Mouse (Mus musculus): ENCODE results near the gene Clca3a1.

DNA sequence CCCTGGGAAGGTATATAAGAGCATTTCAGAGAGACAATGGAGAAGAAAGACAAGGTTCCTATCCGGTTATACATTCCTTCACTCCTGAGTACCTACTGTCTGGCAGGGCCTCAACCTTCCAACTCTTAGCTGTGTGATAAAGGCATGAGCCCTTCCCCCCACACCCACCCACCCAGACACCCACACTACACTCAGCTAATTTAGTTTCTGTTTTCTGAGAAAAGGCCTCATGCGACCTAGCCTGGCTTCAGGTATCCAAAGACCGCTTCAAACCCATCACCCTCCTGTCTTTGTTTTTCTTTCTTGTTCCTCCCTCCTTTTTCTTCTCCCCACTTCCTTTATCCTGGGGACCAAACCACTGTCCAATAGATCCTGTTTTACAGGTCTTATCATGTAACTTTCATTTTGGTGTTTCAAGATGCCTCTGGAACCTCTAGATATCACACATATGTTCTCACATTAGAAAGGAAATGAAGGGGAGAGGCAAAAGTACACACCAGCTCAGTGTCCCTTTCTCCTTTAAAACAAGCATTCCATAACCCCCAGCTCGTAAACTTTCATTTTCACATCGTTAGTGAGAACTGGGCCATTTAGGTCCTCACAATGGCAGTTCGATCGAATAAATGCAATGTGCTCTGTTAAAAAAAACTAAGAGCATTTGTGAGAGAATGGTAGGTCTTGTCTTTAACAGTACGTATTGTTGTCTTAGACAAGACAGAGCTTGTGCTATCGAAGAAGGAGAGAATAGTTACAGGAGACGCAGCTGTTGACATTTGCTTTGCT is 39.5 kb downstream of the Clca3a1 start:
- TF ChIP-seq EP300 (IDR thresholded peaks at IDR 0.05; ENCODE audit: low read depth) (peak; percentile 60), CTCF (IDR thresholded peaks at IDR 0.05; ENCODE audit: low read depth) (no peak)

Measured in liver, embryonic 14.5 days (tissue).